In the genomic region with DNA sequence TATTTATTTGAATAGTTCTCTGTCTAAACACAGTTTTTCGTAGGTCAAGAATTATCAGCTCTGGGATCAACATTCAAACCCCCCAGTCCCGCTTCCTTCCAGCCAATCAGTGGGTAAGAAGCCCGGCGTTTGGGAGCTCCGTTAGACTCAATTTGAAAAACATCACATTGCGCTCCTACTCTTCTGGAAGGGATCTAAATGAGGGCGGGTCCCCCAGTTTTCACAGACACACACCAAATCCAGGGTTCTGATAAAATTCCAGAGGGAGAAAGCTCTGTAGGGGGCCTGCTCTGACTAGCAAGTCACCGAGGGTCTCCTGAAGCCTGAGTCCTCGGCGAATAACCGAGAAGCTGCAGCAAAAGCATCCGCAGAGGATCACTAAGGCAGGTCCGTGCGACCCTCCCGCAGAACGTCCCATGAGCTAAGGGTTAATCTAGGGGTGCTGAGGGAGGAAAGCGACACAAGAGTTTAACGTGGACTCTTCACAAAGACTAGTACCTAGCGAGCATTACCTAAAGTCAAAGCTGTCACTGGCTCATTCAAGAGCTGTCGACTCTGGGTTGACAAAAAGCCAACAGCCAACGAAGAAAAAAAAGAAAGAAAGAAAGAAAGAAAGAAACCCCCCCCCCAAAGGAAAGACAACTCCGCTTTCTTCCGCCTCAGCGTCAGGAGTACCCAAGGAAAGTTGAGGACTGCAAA, we compare ENCODE assay signal across 8 mouse cellular contexts. TPM values are rescaled to one million over a fixed set of nuclear protein-coding genes. Genes with fewer than 3 reads are reported as not detected.
A peak's percentile ranks its signal among the peaks of the same experiment; 100 is the strongest.
DNase-seq lines count a peak whose midpoint lies in the region; ATAC-seq and TF ChIP-seq lines count a peak whose summit lies in the region.

No protein-coding gene starts in this region.

- TF ChIP-seq EP300 in liver, embryonic 14.5 days (IDR thresholded peaks at IDR 0.05; ENCODE audit: low read depth): no peak

- H3K27me3 ChIP-seq in liver, embryonic 14.5 days (ENCODE audit: control insufficient read depth, insufficient read depth, low read length): no peaks in the 10 kb centered on the region
- no peaks in the 10 kb centered on the region for H3K27me3 ChIP-seq in neural tube, embryonic 13.5 days

- no peak for TF ChIP-seq CTCF in liver, embryonic 14.5 days (IDR thresholded peaks at IDR 0.05; ENCODE audit: low read depth)

- peak overlapping the region; percentile 87 to 93 for H3K4me3 ChIP-seq in liver, embryonic 14.5 days (ENCODE audit: insufficient read depth in 1 of 2, low read depth in 2 of 2, low read length in 2 of 2)
- peak overlapping the region; percentile 82 for H3K4me3 ChIP-seq in neural tube, embryonic 13.5 days

- no peaks in the 10 kb centered on the region for H3K9me3 ChIP-seq in liver, embryonic 14.5 days (ENCODE audit: control insufficient read depth, low read length)
- H3K9me3 ChIP-seq in neural tube, embryonic 13.5 days: no peaks in the 10 kb centered on the region

- ATAC-seq in liver, embryonic 14.5 days (ENCODE audit: insufficient read depth): no peak
- ATAC-seq in neural tube, embryonic 13.5 days (ENCODE audit: low read depth): no peak

- peak overlapping the region; percentile 99 for H3K9ac ChIP-seq in liver, embryonic 14.5 days (replicated peaks)
- H3K9ac ChIP-seq in neural tube, embryonic 13.5 days: peak overlapping the region; percentile 87

- peaks cover 6 to 7% of the 10 kb centered on the region in 2 experiments for H3K4me1 ChIP-seq in liver, embryonic 14.5 days (replicated peaks; ENCODE audit: control insufficient read depth in 2 of 2, insufficient read depth in 2 of 2, low read length in 1 of 2)
- peaks cover 5% of the 10 kb centered on the region for H3K4me1 ChIP-seq in neural tube, embryonic 13.5 days (replicated peaks)

- peak; percentile 39 for DNase-seq in 3134 (ENCODE audit: extremely low read depth, insufficient read length, low spot score)
- peak; percentile 5 for DNase-seq in T-cell, adult 2 months (ENCODE audit: low spot score)
- peak; percentile 84 for DNase-seq in embryo, embryonic 10.5 days (ENCODE audit: low spot score)
- peak; percentile 48 to 70 for DNase-seq in heart, adult 18-20 months
- peak; percentile 62 for DNase-seq in kidney, adult 18-20 months
- peak; percentile 65 to 76 (median 66) for DNase-seq in liver, embryonic 14.5 days (ENCODE audit: low read depth in 3 of 3, low spot score in 3 of 3)
- DNase-seq in testis, postnatal 10 days (ENCODE audit: low spot score): peak; percentile 50

- WGBS in liver, embryonic 14.5 days (ENCODE audit: insufficient replicate concordance): under 1% methylated on average over 24 of the region's 24 CpGs
- WGBS in neural tube, embryonic 13.5 days: under 1% methylated on average over 24 of the region's 24 CpGs

- peak overlapping the region; percentile 78 for H3K27ac ChIP-seq in liver, embryonic 14.5 days
- H3K27ac ChIP-seq in neural tube, embryonic 13.5 days (replicated peaks): peak overlapping the region; percentile 90

- H3K4me2 ChIP-seq in liver, embryonic 14.5 days (ENCODE audit: low read depth): peak overlapping the region; percentile 71
- H3K4me2 ChIP-seq in neural tube, embryonic 13.5 days: peak overlapping the region; percentile 91

- peaks cover 3% of the 10 kb centered on the region for H3K36me3 ChIP-seq in liver, embryonic 14.5 days (replicated peaks; ENCODE audit: control insufficient read depth, insufficient read depth, low read depth)
- H3K36me3 ChIP-seq in neural tube, embryonic 13.5 days: no peaks in the 10 kb centered on the region

RNA-seq across cellular contexts. Expression of a gene that starts 40.1 kb away (rescaled TPM):
- total RNA-seq in heart, adult 18-20 months (2021): under 1 TPM; 0.25 to 0.26 TPM
- polyA plus RNA-seq in liver, embryonic 14.5 days (2012; rRNA removed): 0.08 and 0.13 TPM in 2 replicates
- 0.19 and 0.25 TPM in 2 replicates for polyA plus RNA-seq in liver, embryonic 14.5 days (2014; fragmentation: Nextera tagmentation; extraction: Ambion mirVana)
- 3.2 and 3.3 TPM in 2 replicates for polyA plus RNA-seq in neural tube, embryonic 13.5 days (2015; fragmentation: Nextera tagmentation; extraction: Ambion mirVana)

RNA-seq across cellular contexts. Expression of a gene that starts 49.3 kb away (rescaled TPM):
- 1 to 10 TPM; 7.0 to 7.3 TPM for total RNA-seq in heart, adult 18-20 months (2021)
- polyA plus RNA-seq in liver, embryonic 14.5 days (2012; rRNA removed): 1.9 and 2.7 TPM in 2 replicates
- 4.0 and 4.3 TPM in 2 replicates for polyA plus RNA-seq in liver, embryonic 14.5 days (2014; fragmentation: Nextera tagmentation; extraction: Ambion mirVana)
- 58.9 and 59.0 TPM in 2 replicates for polyA plus RNA-seq in neural tube, embryonic 13.5 days (2015; fragmentation: Nextera tagmentation; extraction: Ambion mirVana)

Comparison
In these comparisons a context has a peak if more than half of its experiments do, and no peak if none do; other contexts are left out.
1. DNase-seq: peak in every context shown above with its lines; median percentile 84 in embryo, embryonic 10.5 days; 66 in liver, embryonic 14.5 days; 62 in kidney, adult 18-20 months; 59 in heart, adult 18-20 months; 50 in testis, postnatal 10 days; 39 in 3134; 5 in T-cell, adult 2 months.
2. RNA of a gene that starts 49.3 kb away (polyA plus RNA-seq): 58.9 to 59.0 TPM in neural tube, embryonic 13.5 days; 1.9 to 4.3 TPM in liver, embryonic 14.5 days; every median in the first group is over 10 times any median in the second.